In the genomic region with DNA sequence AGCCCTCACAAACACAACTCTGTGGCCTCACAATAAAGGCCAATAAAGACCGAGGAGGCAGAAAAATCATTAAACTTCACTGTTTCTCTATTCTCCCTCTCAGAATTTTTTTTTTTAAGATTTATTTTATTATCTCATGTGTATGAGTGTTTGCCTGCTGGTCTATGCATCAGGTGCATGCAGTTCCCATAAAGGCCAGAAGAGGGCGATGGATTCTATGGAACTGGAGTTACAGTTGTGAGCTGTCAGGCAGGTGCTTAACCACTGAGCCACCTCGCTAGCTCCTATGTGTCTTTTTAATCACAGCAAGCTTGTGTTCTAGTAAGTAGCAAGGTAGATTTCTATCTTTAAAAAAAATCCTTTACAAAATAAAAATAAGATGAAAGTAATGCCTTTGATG, we compare ENCODE assay signal across 10 mouse cellular contexts.
A peak's percentile ranks its signal among the peaks of the same experiment; 100 is the strongest.
DNase-seq lines count a peak whose midpoint lies in the region; ATAC-seq and TF ChIP-seq lines count a peak whose summit lies in the region.
"Had no signal": no experiment of that assay in that cellular context is flagged by ENCODE, and none has a peak within 500 bp of the region (broad histone marks: within the 10 kb centered on the region; RNA-seq: fewer than 3 reads in every experiment).

No protein-coding gene starts in this region.

- no peaks in the 10 kb centered on the region for H3K27me3 ChIP-seq in liver, adult 2 months (ENCODE audit: control insufficient read depth, insufficient read depth, low read length)
- H3K27me3 ChIP-seq in liver, embryonic 12.5 days (replicated peaks): no peaks in the 10 kb centered on the region
- no peaks in the 10 kb centered on the region for H3K27me3 ChIP-seq in midbrain, postnatal 0 days (ENCODE audit: insufficient read depth, low read length)
- H3K27me3 ChIP-seq: stomach, embryonic 15.5 days had no signal

- H3K4me1 ChIP-seq in liver, adult 2 months (ENCODE audit: control insufficient read depth, insufficient read depth, low read length): no peaks in the 10 kb centered on the region
- no peaks in the 10 kb centered on the region for H3K4me1 ChIP-seq in liver, embryonic 12.5 days
- H3K4me1 ChIP-seq in midbrain, postnatal 0 days (ENCODE audit: insufficient read depth, low read length): no peaks in the 10 kb centered on the region
- H3K4me1 ChIP-seq: stomach, embryonic 15.5 days had no signal

- no peaks in the 10 kb centered on the region for H3K9me3 ChIP-seq in liver, embryonic 12.5 days (replicated peaks)
- H3K9me3 ChIP-seq in midbrain, postnatal 0 days (ENCODE audit: low read length): no peaks in the 10 kb centered on the region
- H3K9me3 ChIP-seq: forebrain, embryonic 10.5 days; stomach, embryonic 15.5 days had no signal

- H3K9ac ChIP-seq in liver, adult 2 months (ENCODE audit: low read depth, low read length): no peak overlapping the region
- no peak overlapping the region for H3K9ac ChIP-seq in liver, embryonic 12.5 days
- H3K9ac ChIP-seq in midbrain, postnatal 0 days (replicated peaks; ENCODE audit: low read length, poor library complexity, severe bottlenecking): no peak overlapping the region
- H3K9ac ChIP-seq: stomach, embryonic 15.5 days had no signal

- TF ChIP-seq POLR2A in liver, adult 2 months (IDR thresholded peaks at IDR 0.05; ENCODE audit: extremely low read depth, insufficient read depth, low read length): no peak

- no peak overlapping the region for H3K4me3 ChIP-seq in liver, adult 2 months (ENCODE audit: insufficient read depth, low read depth, low read length)
- H3K4me3 ChIP-seq in liver, embryonic 12.5 days: no peak overlapping the region
- no peak overlapping the region for H3K4me3 ChIP-seq in midbrain, postnatal 0 days (ENCODE audit: low read depth, low read length)
- H3K4me3 ChIP-seq: forebrain, embryonic 10.5 days; stomach, embryonic 15.5 days had no signal

- H3K36me3 ChIP-seq in liver, adult 2 months (ENCODE audit: control insufficient read depth, insufficient read depth, low read length): no peaks in the 10 kb centered on the region
- no peaks in the 10 kb centered on the region for H3K36me3 ChIP-seq in liver, embryonic 12.5 days
- H3K36me3 ChIP-seq in midbrain, postnatal 0 days (ENCODE audit: insufficient read depth, low read length): peaks cover 6% of the 10 kb centered on the region; the same call in 1 of the 2 replicates
- H3K36me3 ChIP-seq: forebrain, embryonic 10.5 days; stomach, embryonic 15.5 days had no signal

- 55% methylated on average over 3 of the region's 3 CpGs for WGBS in liver, adult 2 months
- 48% methylated on average over 3 of the region's 3 CpGs for WGBS in liver, embryonic 12.5 days (ENCODE audit: insufficient replicate concordance)
- 66% methylated on average over 3 of the region's 3 CpGs for WGBS in midbrain, postnatal 0 days

- H3K27ac ChIP-seq in liver, adult 2 months (replicated peaks; ENCODE audit: insufficient read depth, low read depth, low read length): no peak overlapping the region
- no peak overlapping the region for H3K27ac ChIP-seq in liver, embryonic 12.5 days
- no peak overlapping the region for H3K27ac ChIP-seq in midbrain, postnatal 0 days (ENCODE audit: low read depth, low read length)
- H3K27ac ChIP-seq: forebrain, embryonic 10.5 days; stomach, embryonic 15.5 days had no signal

- no peak overlapping the region for H3K4me2 ChIP-seq in liver, embryonic 12.5 days
- H3K4me2 ChIP-seq in midbrain, postnatal 0 days (ENCODE audit: low read depth, low read length, poor library complexity, severe bottlenecking): no peak overlapping the region
- H3K4me2 ChIP-seq: stomach, embryonic 15.5 days had no signal

- no peaks in the 10 kb centered on the region for H3K79me2 ChIP-seq in liver, adult 2 months (ENCODE audit: control insufficient read depth, insufficient read depth, low read length)

- TF ChIP-seq CTCF in liver, adult 2 months (IDR thresholded peaks at IDR 0.05; ENCODE audit: low read depth, low read length): peak; percentile 26; the same call in 1 of the 2 replicates
- peak; percentile 68 for TF ChIP-seq CTCF in midbrain, postnatal 0 days (IDR thresholded peaks at IDR 0.05)

- DNase-seq in embryo, embryonic 10 days (ENCODE audit: low spot score): peak; percentile 49
- no peak for DNase-seq in embryo, embryonic 9.5 days (ENCODE audit: extremely low spot score)
- DNase-seq in liver, adult 2 months (ENCODE audit: extremely low read depth, low read depth, low spot score): peak; percentile 1
- DNase-seq in NIH3T3 (ENCODE audit: low read depth): peak; percentile 31
- peak; percentile 28 for DNase-seq in midbrain, postnatal 0 days (ENCODE audit: low spot score)
- DNase-seq in yolk sac, embryonic 10.5 days (ENCODE audit: low spot score): no peak
- DNase-seq in frontal cortex, adult 2 months (ENCODE audit: extremely low spot score in 1 of 2, low spot score in 1 of 2): no peak

- no peak for ATAC-seq in liver, embryonic 12.5 days
- ATAC-seq in midbrain, postnatal 0 days (ENCODE audit: low FRiP score): no peak

Comparison
In these comparisons a context has a peak if more than half of its experiments do, and no peak if none do; other contexts are left out.
1. DNase-seq: peak in embryo, embryonic 10 days (single experiment), liver, adult 2 months (single experiment), NIH3T3 (single experiment) and midbrain, postnatal 0 days (single experiment); none in embryo, embryonic 9.5 days (single experiment), yolk sac, embryonic 10.5 days (single experiment) and frontal cortex, adult 2 months (0 of 2).